ENCODE assay signal across 25 mouse cellular contexts in genomic region chr9:68948141-68948540, GRCm38 (mm10).
DNase-seq lines count a peak whose midpoint lies in the region; ATAC-seq and TF ChIP-seq lines count a peak whose summit lies in the region.
"Had no signal": no experiment of that assay in that cellular context is flagged by ENCODE, and none has a peak within 500 bp of the region (broad histone marks: within the 10 kb centered on the region; RNA-seq: fewer than 3 reads in every experiment).

No protein-coding gene starts in this region.

- ATAC-seq in forebrain, postnatal 0 days = no peak
- no peak for ATAC-seq in neural tube, embryonic 15.5 days (ENCODE audit: low FRiP score)
- ATAC-seq in hindbrain, embryonic 15.5 days (ENCODE audit: low FRiP score, low read depth) = 0 out of 2 replicates have a peak, but pooled peaks have one; percentile 27
- ATAC-seq in heart, embryonic 12.5 days (ENCODE audit: insufficient number of reproducible peaks, low FRiP score) = no peak
- ATAC-seq: forebrain, embryonic 13.5 days; intestine, embryonic 16.5 days; lung, postnatal 0 days; midbrain, embryonic 16.5 days had no signal

- DNase-seq in forebrain, embryonic 10.5 days (ENCODE audit: extremely low spot score, low spot score) = no peak
- DNase-seq in forebrain, postnatal 0 days = no peak
- DNase-seq in neural tube, embryonic 10.5 days (ENCODE audit: extremely low spot score, low spot score) = peak; percentile 43
- DNase-seq in left cerebral cortex, adult 11 months (ENCODE audit: low spot score) = no peak
- DNase-seq: adrenal gland, adult 2 months; cerebellum, adult 11 months; cerebellum, adult 9-11 months; gastrocnemius, adult 2 months; layer of hippocampus, adult 9-11 months; right cerebral cortex, postnatal 25 days; thymus, adult 2 months; thymus, postnatal 4 days had no signal

- H3K4me2 ChIP-seq in forebrain, postnatal 0 days (ENCODE audit: low read depth) = no peak overlapping the region
- no peak overlapping the region for H3K4me2 ChIP-seq in neural tube, embryonic 15.5 days
- no peak overlapping the region for H3K4me2 ChIP-seq in hindbrain, embryonic 15.5 days
- no peak overlapping the region for H3K4me2 ChIP-seq in heart, embryonic 12.5 days
- H3K4me2 ChIP-seq: embryonic facial prominence, embryonic 13.5 days; forebrain, embryonic 13.5 days had no signal

- H3K9me3 ChIP-seq in forebrain, embryonic 10.5 days = no peaks in the 10 kb centered on the region
- no peaks in the 10 kb centered on the region for H3K9me3 ChIP-seq in forebrain, postnatal 0 days (ENCODE audit: low read length)
- no peaks in the 10 kb centered on the region for H3K9me3 ChIP-seq in neural tube, embryonic 15.5 days (replicated peaks)
- no peaks in the 10 kb centered on the region for H3K9me3 ChIP-seq in hindbrain, embryonic 15.5 days
- H3K9me3 ChIP-seq in heart, embryonic 12.5 days (replicated peaks) = no peaks in the 10 kb centered on the region
- H3K9me3 ChIP-seq: embryonic facial prominence, embryonic 13.5 days; forebrain, embryonic 13.5 days; midbrain, embryonic 10.5 days had no signal

- 74% methylated on average over 3 of the region's 3 CpGs for WGBS in forebrain, embryonic 10.5 days
- 63% methylated on average over 3 of the region's 3 CpGs for WGBS in forebrain, postnatal 0 days
- 52% methylated on average over 3 of the region's 3 CpGs for WGBS in neural tube, embryonic 15.5 days
- 46% methylated on average over 3 of the region's 3 CpGs for WGBS in hindbrain, embryonic 15.5 days
- 70% methylated on average over 3 of the region's 3 CpGs for WGBS in heart, embryonic 12.5 days

- H3K36me3 ChIP-seq in forebrain, embryonic 10.5 days (replicated peaks) = no peaks in the 10 kb centered on the region
- no peaks in the 10 kb centered on the region for H3K36me3 ChIP-seq in forebrain, postnatal 0 days (ENCODE audit: insufficient read depth)
- H3K36me3 ChIP-seq in neural tube, embryonic 15.5 days = no peaks in the 10 kb centered on the region
- no peaks in the 10 kb centered on the region for H3K36me3 ChIP-seq in hindbrain, embryonic 15.5 days
- H3K36me3 ChIP-seq in heart, embryonic 12.5 days = no peaks in the 10 kb centered on the region
- H3K36me3 ChIP-seq: embryonic facial prominence, embryonic 13.5 days; midbrain, embryonic 10.5 days had no signal

- H3K9ac ChIP-seq in forebrain, postnatal 0 days = no peak overlapping the region
- no peak overlapping the region for H3K9ac ChIP-seq in neural tube, embryonic 15.5 days (replicated peaks)
- H3K9ac ChIP-seq in hindbrain, embryonic 15.5 days = no peak overlapping the region
- no peak overlapping the region for H3K9ac ChIP-seq in heart, embryonic 12.5 days
- H3K9ac ChIP-seq: embryonic facial prominence, embryonic 13.5 days; forebrain, embryonic 13.5 days had no signal

- 0 out of 2 replicates have a peak overlapping the region, but pooled peaks have one; percentile 20 for H3K27ac ChIP-seq in forebrain, embryonic 10.5 days
- no peak overlapping the region for H3K27ac ChIP-seq in forebrain, postnatal 0 days (ENCODE audit: low read depth, low read length)
- no peak overlapping the region for H3K27ac ChIP-seq in neural tube, embryonic 15.5 days (replicated peaks)
- H3K27ac ChIP-seq in hindbrain, embryonic 15.5 days (replicated peaks) = no peak overlapping the region
- no peak overlapping the region for H3K27ac ChIP-seq in heart, embryonic 12.5 days (ENCODE audit: poor library complexity, severe bottlenecking)
- H3K27ac ChIP-seq: embryonic facial prominence, embryonic 13.5 days; forebrain, embryonic 13.5 days; gastrocnemius, adult 2 months; kidney, postnatal 0 days; midbrain, embryonic 10.5 days; stomach, postnatal 0 days had no signal

- no peak overlapping the region for H3K4me3 ChIP-seq in forebrain, embryonic 10.5 days
- no peak overlapping the region for H3K4me3 ChIP-seq in forebrain, postnatal 0 days (ENCODE audit: low read depth, low read length)
- H3K4me3 ChIP-seq in neural tube, embryonic 15.5 days (replicated peaks) = no peak overlapping the region
- H3K4me3 ChIP-seq in hindbrain, embryonic 15.5 days = no peak overlapping the region
- no peak overlapping the region for H3K4me3 ChIP-seq in heart, embryonic 12.5 days
- H3K4me3 ChIP-seq: embryonic facial prominence, embryonic 13.5 days; erythroblast, embryonic 14.5 days; forebrain, embryonic 13.5 days; gastrocnemius, adult 2 months; midbrain, embryonic 10.5 days; myocyte had no signal

- TF ChIP-seq CTCF in forebrain, postnatal 0 days (IDR thresholded peaks at IDR 0.05; ENCODE audit: low read depth) = no peak

- peaks cover 92% of the 10 kb centered on the region for H3K27me3 ChIP-seq in forebrain, embryonic 10.5 days (ENCODE audit: poor library complexity, severe bottlenecking)
- H3K27me3 ChIP-seq in forebrain, postnatal 0 days (ENCODE audit: insufficient read depth, low read length) = no peaks in the 10 kb centered on the region
- H3K27me3 ChIP-seq in neural tube, embryonic 15.5 days (replicated peaks) = no peaks in the 10 kb centered on the region
- 0 out of 2 replicates have a peak, but pooled peaks cover 4% of the 10 kb centered on the region for H3K27me3 ChIP-seq in hindbrain, embryonic 15.5 days
- 0 out of 2 replicates have a peak, but pooled peaks cover 3% of the 10 kb centered on the region for H3K27me3 ChIP-seq in heart, embryonic 12.5 days (replicated peaks)

- peaks cover 16% of the 10 kb centered on the region for H3K4me1 ChIP-seq in forebrain, embryonic 10.5 days
- H3K4me1 ChIP-seq in forebrain, postnatal 0 days (ENCODE audit: insufficient read depth) = no peaks in the 10 kb centered on the region
- H3K4me1 ChIP-seq in neural tube, embryonic 15.5 days = peaks cover 16% of the 10 kb centered on the region
- peaks cover 11% of the 10 kb centered on the region for H3K4me1 ChIP-seq in hindbrain, embryonic 15.5 days (replicated peaks)
- H3K4me1 ChIP-seq in heart, embryonic 12.5 days (replicated peaks) = no peaks in the 10 kb centered on the region
